Mouse (Mus musculus): ENCODE data around the gene Pabpn1l. TPM values are rescaled to one million over a fixed set of nuclear protein-coding genes. Genes with fewer than 3 reads are reported as not detected.

The Pabpn1l gene
- polyA plus RNA-seq, 1 experiment, result not detected

DNA sequence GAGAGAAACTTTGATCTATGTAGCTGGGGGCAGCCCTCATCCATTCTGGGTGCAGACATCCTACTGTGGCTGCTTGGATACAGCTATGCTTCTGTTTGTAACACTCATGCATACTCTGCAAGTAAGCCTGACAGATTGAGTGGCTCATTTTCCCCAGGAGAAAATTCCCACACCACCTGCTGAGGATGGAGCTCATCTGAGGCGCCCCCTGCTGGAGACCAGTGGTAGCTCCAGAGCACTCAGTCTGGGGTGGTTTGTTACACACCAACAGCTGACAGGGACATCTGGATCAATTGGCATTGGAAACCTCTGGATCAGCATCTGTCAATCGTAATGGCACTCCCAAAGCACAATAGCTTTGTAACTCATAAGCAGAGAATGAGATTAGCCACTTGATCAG, 37.5 kb upstream of the Pabpn1l start:
- no peak overlapping the region for H3K4me3 ChIP-seq (ENCODE audit: control insufficient read depth, low read depth, low read length)
- no peak for TF ChIP-seq POLR2A (IDR thresholded peaks at IDR 0.05; ENCODE audit: control insufficient read depth, low read depth, low read length)
- TF ChIP-seq CTCF (IDR thresholded peaks at IDR 0.05; ENCODE audit: control insufficient read depth, insufficient read depth, insufficient replicate concordance, low read depth, low read length), result peak; percentile 83; the same call in 1 of the 2 replicates
- no peaks in the 10 kb centered on the region for H3K36me3 ChIP-seq (ENCODE audit: control insufficient read depth, insufficient read depth, low read length)
- H3K4me1 ChIP-seq (ENCODE audit: control insufficient read depth, insufficient read depth, low read length), result peaks cover 3% of the 10 kb centered on the region
- H3K27ac ChIP-seq (ENCODE audit: control insufficient read depth, insufficient read depth, low read depth, low read length), result no peak overlapping the region
- H3K27me3 ChIP-seq (ENCODE audit: control insufficient read depth, insufficient read depth, low read length), result no peaks in the 10 kb centered on the region

DNA sequence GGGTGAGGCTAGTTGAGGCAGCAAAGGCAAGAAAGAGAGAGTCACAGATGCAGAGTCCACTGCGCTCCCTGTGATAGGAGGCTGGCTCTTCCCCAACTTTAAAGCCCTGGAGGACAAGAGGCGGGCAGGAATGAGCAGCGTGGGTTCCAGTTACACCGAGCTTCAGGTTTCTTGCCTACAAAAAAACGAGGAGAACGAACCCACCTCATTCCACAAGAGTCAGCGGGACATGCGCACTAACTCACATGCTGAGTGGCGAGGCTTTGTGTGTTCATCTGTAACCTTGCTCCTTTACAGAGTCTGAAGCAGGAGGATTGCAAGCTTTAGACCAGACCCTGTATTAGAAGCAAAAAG, 36.2 kb upstream of the Pabpn1l start:
- Histone ChIP-seq H3K27ac (ENCODE audit: control insufficient read depth, insufficient read depth, low read depth, low read length) (no peak overlapping the region), H3K4me1 (ENCODE audit: control insufficient read depth, insufficient read depth, low read length) (peaks cover 8% of the 10 kb centered on the region)
- no peak for TF ChIP-seq POLR2A (IDR thresholded peaks at IDR 0.05; ENCODE audit: control insufficient read depth, low read depth, low read length)
- TF ChIP-seq CTCF (IDR thresholded peaks at IDR 0.05; ENCODE audit: control insufficient read depth, insufficient read depth, insufficient replicate concordance, low read depth, low read length), result no peak

GRCm38 (mm10) chr8:122658149-122658806, 35.7 kb upstream of the Pabpn1l start:
- no peak for TF ChIP-seq CTCF (IDR thresholded peaks at IDR 0.05; ENCODE audit: control insufficient read depth, insufficient read depth, insufficient replicate concordance, low read depth, low read length)
- no peak for TF ChIP-seq POLR2A (IDR thresholded peaks at IDR 0.05; ENCODE audit: control insufficient read depth, low read depth, low read length)
- Histone ChIP-seq H3K4me1 (ENCODE audit: control insufficient read depth, insufficient read depth, low read length) (peaks cover 8% of the 10 kb centered on the region), H3K27me3 (ENCODE audit: control insufficient read depth, insufficient read depth, low read length) (no peaks in the 10 kb centered on the region), H3K36me3 (ENCODE audit: control insufficient read depth, insufficient read depth, low read length) (no peaks in the 10 kb centered on the region), H3K27ac (ENCODE audit: control insufficient read depth, insufficient read depth, low read depth, low read length) (no peak overlapping the region), H3K4me3 (ENCODE audit: control insufficient read depth, low read depth, low read length) (no peak overlapping the region)

More for the DNA sequence above, 36.2 kb upstream of the Pabpn1l start:
- Histone ChIP-seq H3K27me3 (ENCODE audit: control insufficient read depth, insufficient read depth, low read length) (no peaks in the 10 kb centered on the region), H3K4me3 (ENCODE audit: control insufficient read depth, low read depth, low read length) (no peak overlapping the region), H3K36me3 (ENCODE audit: control insufficient read depth, insufficient read depth, low read length) (no peaks in the 10 kb centered on the region)

- Histone ChIP-seq H3K36me3 (ENCODE audit: control insufficient read depth, insufficient read depth, low read length) (no peaks in the 10 kb centered on the region), H3K27me3 (ENCODE audit: control insufficient read depth, insufficient read depth, low read length) (no peaks in the 10 kb centered on the region), H3K27ac (ENCODE audit: control insufficient read depth, insufficient read depth, low read depth, low read length) (0 out of 2 replicates have a peak overlapping the region, but pooled peaks have one; percentile 12), H3K4me1 (ENCODE audit: control insufficient read depth, insufficient read depth, low read length) (peaks cover 8% of the 10 kb centered on the region), H3K4me3 (ENCODE audit: control insufficient read depth, low read depth, low read length) (no peak overlapping the region)
- TF ChIP-seq POLR2A (IDR thresholded peaks at IDR 0.05; ENCODE audit: control insufficient read depth, low read depth, low read length), result 0 out of 2 replicates have a peak, but pooled peaks have one; percentile 15
- no peak for TF ChIP-seq CTCF (IDR thresholded peaks at IDR 0.05; ENCODE audit: control insufficient read depth, insufficient read depth, insufficient replicate concordance, low read depth, low read length)
Measured at GRCm38 (mm10) chr8:122656056-122656999, 33.8 kb upstream of the Pabpn1l start.

DNA sequence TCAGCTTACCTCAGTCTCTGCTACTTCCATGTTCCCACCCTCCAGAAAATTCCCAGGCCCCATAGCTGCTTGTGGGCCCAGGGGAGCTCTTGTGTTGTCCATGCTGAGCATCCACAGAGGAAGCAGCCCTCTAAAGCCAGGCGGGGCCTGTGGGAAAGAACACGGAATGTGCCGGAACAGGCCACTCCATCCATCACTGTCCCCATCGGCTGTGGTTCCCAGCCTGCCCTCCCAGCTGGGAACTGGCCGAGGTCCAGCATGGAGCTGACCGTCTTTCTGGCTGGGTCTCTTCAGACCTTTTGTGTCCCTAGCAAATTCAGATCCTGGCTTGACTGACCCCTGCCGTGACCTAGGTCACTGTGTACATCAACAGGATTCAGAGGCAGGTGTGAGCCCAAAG, 32.2 kb upstream of the Pabpn1l start:
- no peaks in the 10 kb centered on the region for H3K36me3 ChIP-seq (ENCODE audit: control insufficient read depth, insufficient read depth, low read length)
- H3K27me3 ChIP-seq (ENCODE audit: control insufficient read depth, insufficient read depth, low read length), result no peaks in the 10 kb centered on the region
- H3K27ac ChIP-seq (ENCODE audit: control insufficient read depth, insufficient read depth, low read depth, low read length), result no peak overlapping the region
- no peak overlapping the region for H3K4me3 ChIP-seq (ENCODE audit: control insufficient read depth, low read depth, low read length)
- peaks cover 8% of the 10 kb centered on the region for H3K4me1 ChIP-seq (ENCODE audit: control insufficient read depth, insufficient read depth, low read length)
- TF ChIP-seq CTCF (IDR thresholded peaks at IDR 0.05; ENCODE audit: control insufficient read depth, insufficient read depth, insufficient replicate concordance, low read depth, low read length) (no peak), POLR2A (IDR thresholded peaks at IDR 0.05; ENCODE audit: control insufficient read depth, low read depth, low read length) (no peak)

GRCm38 (mm10) chr8:122652643-122653042, 30.1 kb upstream of the Pabpn1l start:
- Histone ChIP-seq H3K27me3 (ENCODE audit: control insufficient read depth, insufficient read depth, low read length) (no peaks in the 10 kb centered on the region), H3K27ac (ENCODE audit: control insufficient read depth, insufficient read depth, low read depth, low read length) (no peak overlapping the region), H3K4me3 (ENCODE audit: control insufficient read depth, low read depth, low read length) (no peak overlapping the region), H3K36me3 (ENCODE audit: control insufficient read depth, insufficient read depth, low read length) (no peaks in the 10 kb centered on the region), H3K4me1 (ENCODE audit: control insufficient read depth, insufficient read depth, low read length) (peaks cover 8% of the 10 kb centered on the region)
- TF ChIP-seq CTCF (IDR thresholded peaks at IDR 0.05; ENCODE audit: control insufficient read depth, insufficient read depth, insufficient replicate concordance, low read depth, low read length) (no peak), POLR2A (IDR thresholded peaks at IDR 0.05; ENCODE audit: control insufficient read depth, low read depth, low read length) (no peak)

GRCm38 (mm10) chr8:122651326-122651921, 28.9 kb upstream of the Pabpn1l start:
- no peak overlapping the region for H3K4me3 ChIP-seq (ENCODE audit: control insufficient read depth, low read depth, low read length)
- H3K36me3 ChIP-seq (ENCODE audit: control insufficient read depth, insufficient read depth, low read length), result no peaks in the 10 kb centered on the region
- H3K4me1 ChIP-seq (ENCODE audit: control insufficient read depth, insufficient read depth, low read length), result peaks cover 8% of the 10 kb centered on the region
- H3K27ac ChIP-seq (ENCODE audit: control insufficient read depth, insufficient read depth, low read depth, low read length), result no peak overlapping the region
- H3K27me3 ChIP-seq (ENCODE audit: control insufficient read depth, insufficient read depth, low read length), result no peaks in the 10 kb centered on the region
- TF ChIP-seq CTCF (IDR thresholded peaks at IDR 0.05; ENCODE audit: control insufficient read depth, insufficient read depth, insufficient replicate concordance, low read depth, low read length), result no peak
